Mouse (Mus musculus): ENCODE data around the gene Igfbp5.

The Igfbp5 gene

GRCm38 (mm10) chr1:72874287-72875211 lies at the start of gene Igfbp5:
Gene Igfbp5 (minus strand): TSS chr1:72874884.
- no peak for DNase-seq (ENCODE audit: low spot score)

- no peak for DNase-seq (ENCODE audit: low spot score)
Observed at GRCm38 (mm10) chr1:72914815-72915214, 40.1 kb upstream of the Igfbp5 start.

- no peak for DNase-seq (ENCODE audit: low spot score)
Observed at GRCm38 (mm10) chr1:72913073-72913472, 38.4 kb upstream of the Igfbp5 start.

GRCm38 (mm10) chr1:72895821-72896220 lies 21.1 kb upstream of the Igfbp5 start:
- no peak for DNase-seq (ENCODE audit: low spot score)

GRCm38 (mm10) chr1:72887910-72888309 lies 13.2 kb upstream of the Igfbp5 start:
- no peak for DNase-seq (ENCODE audit: low spot score)

- no peak for DNase-seq (ENCODE audit: low spot score)
Observed at GRCm38 (mm10) chr1:72885819-72886169, 11.1 kb upstream of the Igfbp5 start.

- DNase-seq (ENCODE audit: low spot score) = no peak
Observed at GRCm38 (mm10) chr1:72885111-72885818, 10.6 kb upstream of the Igfbp5 start.

- DNase-seq (ENCODE audit: low spot score) = no peak
Observed at GRCm38 (mm10) chr1:72879319-72879634, 4.6 kb upstream of the Igfbp5 start.

GRCm38 (mm10) chr1:72878473-72879318 lies 4.0 kb upstream of the Igfbp5 start:
- DNase-seq (ENCODE audit: low spot score) = no peak

- no peak for DNase-seq (ENCODE audit: low spot score)
Observed at GRCm38 (mm10) chr1:72877892-72878291, 3.2 kb upstream of the Igfbp5 start.

GRCm38 (mm10) chr1:72876111-72876510 lies 1.4 kb upstream of the Igfbp5 start:
- DNase-seq (ENCODE audit: low spot score) = no peak

GRCm38 (mm10) chr1:72875708-72876107 lies 1.0 kb upstream of the Igfbp5 start:
- no peak for DNase-seq (ENCODE audit: low spot score)

- DNase-seq (ENCODE audit: low spot score) = no peak
Observed at GRCm38 (mm10) chr1:72873511-72874286, 985 bp downstream of the Igfbp5 start.

GRCm38 (mm10) chr1:72873078-72873477 lies 1.6 kb downstream of the Igfbp5 start:
- DNase-seq (ENCODE audit: low spot score) = no peak

GRCm38 (mm10) chr1:72872521-72872920 lies 2.2 kb downstream of the Igfbp5 start:
- DNase-seq (ENCODE audit: low spot score) = no peak

GRCm38 (mm10) chr1:72871697-72872411 lies 2.8 kb downstream of the Igfbp5 start:
- DNase-seq (ENCODE audit: low spot score) = no peak

- DNase-seq (ENCODE audit: low spot score) = no peak
Observed at GRCm38 (mm10) chr1:72871337-72871696, 3.4 kb downstream of the Igfbp5 start.

- DNase-seq (ENCODE audit: low spot score) = peak; percentile 83
Observed at GRCm38 (mm10) chr1:72870615-72871336, 3.9 kb downstream of the Igfbp5 start.

GRCm38 (mm10) chr1:72869681-72870614 lies 4.7 kb downstream of the Igfbp5 start:
- no peak for DNase-seq (ENCODE audit: low spot score)
